Mouse (Mus musculus): ENCODE data around the gene Pop5. TPM values are rescaled to one million over a fixed set of nuclear protein-coding genes. Genes with fewer than 3 reads are reported as not detected.

Pop5 gene
- polyA plus RNA-seq, 2 experiments from 2014 or later: 84.0 to 114 TPM

DNA sequence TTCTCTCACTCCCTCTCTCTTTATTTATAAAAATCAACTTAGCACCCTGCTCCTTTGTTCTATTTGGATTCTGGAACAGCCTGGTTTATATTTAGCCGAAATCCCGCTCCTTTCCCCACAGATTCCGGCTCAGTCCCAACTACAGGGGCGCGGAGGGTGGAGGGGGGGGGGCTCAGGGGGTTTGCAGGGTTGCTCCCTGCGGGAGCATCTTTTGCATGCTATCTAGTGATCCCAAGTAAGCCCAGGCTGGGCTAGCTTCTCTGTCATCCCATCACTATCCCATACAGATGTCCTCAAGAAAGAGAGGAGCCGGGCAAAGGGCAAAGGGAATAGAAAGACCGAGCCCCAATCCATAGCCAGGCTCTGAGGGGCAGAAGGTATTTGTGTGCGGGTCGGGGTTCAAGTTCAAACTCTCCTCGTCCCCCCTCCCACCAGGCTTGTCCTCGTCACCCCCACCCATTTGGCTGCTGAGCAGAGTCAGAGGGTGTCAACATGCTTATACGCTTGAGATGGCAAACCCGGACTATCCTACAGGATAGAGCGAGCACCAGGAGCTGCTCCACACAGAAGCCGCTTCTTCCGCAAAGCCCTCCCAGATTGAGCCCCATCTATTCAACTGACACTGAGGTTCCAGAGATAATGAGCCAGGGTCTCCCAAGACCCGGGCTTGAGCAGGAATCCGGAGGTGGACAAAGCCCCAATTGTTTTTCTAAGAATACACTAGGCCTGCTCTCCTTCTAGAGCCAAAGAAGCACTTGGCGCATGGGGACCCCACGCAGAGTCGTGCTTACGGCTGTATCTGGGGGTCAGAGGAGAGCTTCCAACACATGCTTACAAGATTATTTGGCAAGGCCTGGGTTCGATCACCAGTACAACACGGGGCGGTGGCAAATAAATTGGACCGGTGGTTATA is 20.1 kb upstream of the Pop5 start:
- no peak for ATAC-seq

DNA sequence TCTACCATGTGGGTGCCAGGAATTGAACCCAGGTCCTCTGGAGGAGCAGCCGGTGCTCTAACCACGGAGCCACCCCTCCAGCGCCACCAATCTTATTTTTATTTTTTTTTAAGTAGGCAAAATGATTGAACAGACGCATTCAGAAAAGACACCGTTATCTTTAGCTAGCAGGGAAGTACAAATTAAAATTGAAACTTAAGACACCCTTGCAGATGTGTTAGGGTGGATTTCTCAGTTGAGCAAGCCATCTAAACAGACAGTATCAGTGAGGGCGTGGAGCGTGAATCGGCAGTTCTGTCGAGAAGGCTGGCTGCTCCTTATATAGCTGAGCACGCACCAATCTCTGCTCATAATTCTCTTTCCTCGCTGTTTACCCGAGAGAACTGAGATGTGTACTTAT is 17.6 kb upstream of the Pop5 start:
- ATAC-seq: no peak

DNA sequence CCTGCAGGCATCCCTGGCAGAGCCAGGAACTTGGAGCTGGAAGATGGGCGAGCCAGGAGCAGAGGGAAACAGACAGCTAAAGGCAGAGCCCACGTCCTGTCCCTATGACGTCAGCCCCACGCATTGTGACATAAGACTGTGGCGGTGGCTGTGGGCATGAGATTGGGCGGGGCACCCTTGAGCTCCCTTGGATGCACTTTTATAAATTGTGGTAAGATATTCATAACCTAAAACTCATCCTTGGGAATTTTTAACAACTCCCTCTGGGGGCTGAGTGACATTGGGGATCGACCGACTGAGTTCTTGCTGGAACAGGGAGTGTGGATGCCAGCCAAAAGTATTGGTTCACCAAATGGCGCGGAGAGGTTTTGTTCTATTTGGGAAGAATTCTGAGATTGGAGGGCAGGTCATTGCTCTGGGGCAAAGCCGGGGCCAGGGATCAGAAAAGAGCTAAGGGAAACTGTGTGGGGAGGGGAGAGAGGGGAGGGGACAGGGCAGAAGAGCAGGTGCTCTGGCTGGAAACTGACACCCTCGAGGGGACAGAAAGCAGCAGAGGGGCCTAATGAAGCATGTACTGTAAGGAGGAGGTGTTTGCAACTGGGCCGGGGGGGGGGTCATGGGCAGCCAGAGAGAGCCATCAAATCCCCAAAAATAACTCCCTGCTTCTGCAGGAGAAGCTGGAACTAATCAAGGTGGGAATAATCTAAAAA is 14.6 kb upstream of the Pop5 start:
- no peak for ATAC-seq

DNA sequence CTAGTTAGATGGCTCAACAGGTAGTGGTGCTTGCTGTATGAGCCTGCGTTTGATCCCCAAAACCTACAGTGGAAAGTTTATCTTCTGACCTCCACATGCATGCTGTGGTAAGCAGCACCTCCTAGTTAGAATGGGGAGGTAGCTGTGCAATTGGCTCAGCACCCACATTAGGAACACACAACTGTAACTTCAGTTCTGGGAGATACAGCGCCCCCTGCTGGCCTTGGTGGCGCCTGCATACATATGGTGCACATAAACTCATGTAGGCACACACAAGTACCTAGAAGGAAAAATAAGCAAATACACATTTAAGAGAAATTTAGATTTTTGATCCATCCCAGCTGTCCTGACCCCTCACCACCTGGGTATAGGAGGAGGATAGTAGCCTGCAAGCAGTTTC is 13.2 kb upstream of the Pop5 start:
- ATAC-seq: no peak

GRCm38 (mm10) chr5:115230830-115231551 is 4.6 kb upstream of the Pop5 start:
- ATAC-seq: no peak

- no peak for ATAC-seq
Measured at GRCm38 (mm10) chr5:115231552-115232120, 4.0 kb upstream of the Pop5 start.

DNA sequence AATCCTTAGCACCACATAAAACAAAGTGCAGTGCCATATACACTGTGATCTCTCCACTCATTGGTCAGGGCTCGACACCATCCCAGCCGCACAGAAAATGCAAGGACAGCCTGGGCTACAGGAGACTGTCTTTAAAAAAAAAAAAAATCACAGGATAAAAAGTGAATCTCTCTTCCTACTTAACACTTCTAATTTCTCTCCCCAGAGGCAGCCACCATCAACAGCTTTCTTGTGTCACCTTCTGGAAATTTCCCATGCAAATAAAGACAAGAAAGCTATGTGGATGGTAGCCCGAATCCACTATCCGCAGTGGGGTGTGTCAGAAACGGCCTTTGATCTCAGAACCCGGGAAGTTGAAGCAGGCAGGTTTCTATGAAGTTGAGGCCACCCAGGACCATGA is 3.1 kb upstream of the Pop5 start:
- ATAC-seq: no peak

GRCm38 (mm10) chr5:115233031-115233780 is 2.4 kb upstream of the Pop5 start:
- ATAC-seq: no peak

- no peak for ATAC-seq
Measured at GRCm38 (mm10) chr5:115234519-115234918, 1.1 kb upstream of the Pop5 start.

- peak; percentile 74 for ATAC-seq
Measured at GRCm38 (mm10) chr5:115235323-115235771, 289 bp upstream of the Pop5 start.

DNA sequence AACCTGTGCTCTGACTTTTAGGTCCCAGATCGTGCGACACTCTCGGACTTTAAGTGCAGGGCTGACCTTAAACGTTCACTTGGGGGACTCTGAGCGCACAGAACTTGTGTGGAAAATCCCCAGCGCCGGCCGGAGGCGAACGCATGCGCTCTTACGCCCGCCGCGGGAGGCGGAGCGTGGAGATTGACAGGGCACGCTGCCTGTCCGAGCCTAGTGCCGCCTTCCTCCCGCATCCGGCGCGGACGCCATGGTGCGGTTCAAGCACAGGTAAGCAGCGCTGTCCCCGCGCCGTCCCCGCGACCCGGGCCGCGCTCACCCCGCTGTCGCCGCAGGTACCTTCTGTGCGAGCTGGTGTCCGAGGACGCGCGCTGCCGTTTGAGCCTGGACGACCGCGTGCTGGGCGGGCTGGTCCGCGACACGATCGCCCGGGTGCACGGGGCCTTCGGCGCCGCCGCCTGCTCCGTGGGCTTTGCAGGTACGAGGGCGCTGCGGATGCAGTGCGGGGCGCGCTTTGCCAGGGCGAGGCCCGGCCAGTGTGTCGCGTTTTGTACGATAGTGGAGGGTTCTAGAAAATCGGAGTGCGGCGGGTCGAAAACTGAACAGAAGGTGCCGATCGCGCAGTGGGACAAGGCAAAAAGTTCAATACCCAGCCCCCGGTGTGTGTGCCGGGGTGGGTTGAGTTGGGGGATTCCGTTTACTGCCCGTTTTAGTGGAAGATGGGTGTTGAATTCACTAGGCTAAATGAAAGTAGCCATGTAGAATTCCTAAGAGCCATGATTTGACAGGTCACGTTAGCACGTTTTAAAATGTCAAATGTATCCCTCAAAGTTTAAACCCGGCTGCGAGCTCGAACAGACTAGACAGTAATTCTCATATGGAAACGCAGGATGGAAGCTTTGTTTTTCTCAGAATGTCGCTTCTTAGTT is 2.4 kb downstream of the Pop5 start:
- peak; percentile 78 for ATAC-seq

DNA sequence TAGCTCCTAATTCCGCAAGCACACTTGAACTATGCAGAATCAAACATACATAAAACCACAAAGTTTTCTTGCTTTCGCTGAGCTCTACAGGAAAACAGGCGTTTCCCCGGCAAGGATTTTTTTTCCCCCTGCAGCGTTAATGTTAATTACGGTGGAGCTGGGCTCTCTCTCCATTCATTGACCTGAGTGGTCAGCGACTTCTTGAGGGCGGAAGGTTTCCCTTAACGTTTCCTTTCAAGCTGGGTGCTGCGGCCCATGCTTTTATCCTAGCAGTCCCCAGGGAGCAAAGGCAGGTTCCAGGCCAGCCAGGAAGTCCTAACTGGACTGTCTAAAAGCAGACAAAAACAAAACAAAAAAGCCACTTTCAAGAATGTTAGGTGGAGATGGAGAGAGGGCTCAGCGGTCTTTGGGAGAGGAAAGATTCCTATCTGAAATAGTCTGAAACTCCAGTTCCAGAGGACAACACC is 3.1 kb downstream of the Pop5 start:
- no peak for ATAC-seq

DNA sequence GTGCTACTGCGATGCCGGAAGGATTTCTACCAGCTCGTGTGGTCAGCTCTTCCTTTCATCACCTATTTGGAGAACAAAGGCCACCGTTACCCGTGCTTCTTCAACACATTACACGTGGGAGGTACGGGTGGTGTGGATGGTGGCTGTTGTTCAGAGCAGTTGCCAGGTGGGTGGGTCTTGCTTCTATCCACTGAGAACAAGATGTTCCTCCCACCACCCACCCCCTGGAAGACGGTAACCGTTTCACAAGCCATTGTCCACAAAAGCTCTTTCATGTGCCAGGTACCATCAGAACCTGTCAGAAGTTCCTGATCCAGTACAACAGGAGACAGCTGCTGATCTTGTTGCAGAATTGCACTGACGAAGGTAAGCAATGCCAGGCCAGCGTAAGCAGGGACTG is 4.6 kb downstream of the Pop5 start:
- no peak for ATAC-seq

DNA sequence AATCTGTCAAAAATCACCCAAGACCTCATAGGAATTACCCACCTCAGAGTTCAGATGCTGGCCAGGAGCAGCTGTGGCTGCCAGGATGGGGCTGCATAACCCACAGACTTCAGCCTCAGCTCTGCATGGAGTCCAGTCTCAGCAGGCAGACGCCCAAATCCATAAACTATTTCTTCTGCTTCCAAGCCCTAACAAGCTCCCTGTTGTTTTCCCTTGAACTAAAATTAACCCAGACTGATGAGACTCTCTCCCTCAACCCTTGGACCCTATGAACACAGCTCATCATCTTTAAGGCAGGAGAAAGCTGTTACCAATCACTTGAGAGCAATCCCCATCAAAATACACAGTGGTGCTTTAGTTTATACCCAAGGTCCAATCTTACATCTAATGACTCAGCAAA is 19.8 kb downstream of the Pop5 start:
- no peak for ATAC-seq

GRCm38 (mm10) chr5:115256909-115257546 is 21.4 kb downstream of the Pop5 start:
- ATAC-seq: no peak

- ATAC-seq: no peak
Measured at GRCm38 (mm10) chr5:115260356-115260755, 24.7 kb downstream of the Pop5 start.

- no peak for ATAC-seq
Measured at GRCm38 (mm10) chr5:115261141-115261540, 25.5 kb downstream of the Pop5 start.

DNA sequence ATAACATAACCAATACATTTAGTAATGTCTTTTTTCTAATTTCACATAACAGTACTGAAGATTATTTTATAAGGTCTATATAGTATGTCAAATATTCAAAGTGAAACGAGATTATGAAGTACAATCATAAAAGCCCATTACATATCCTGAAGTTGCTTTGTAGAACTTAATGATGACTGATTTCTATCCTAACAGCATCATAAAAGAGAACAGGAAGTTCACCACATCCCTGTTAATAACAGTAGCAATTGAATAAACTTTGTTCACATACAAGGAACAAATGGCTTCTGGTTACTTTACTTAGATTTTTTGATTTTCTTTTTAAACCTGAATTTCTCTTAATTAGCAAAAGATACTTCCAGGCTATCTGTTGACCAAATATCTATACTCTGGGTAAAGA is 26.2 kb downstream of the Pop5 start:
- ATAC-seq: peak; percentile 63

GRCm38 (mm10) chr5:115262502-115263291 is 27.1 kb downstream of the Pop5 start:
- no peak for ATAC-seq

Measured in CD4-positive, CD25-positive, alpha-beta regulatory T cell, adult 4 months (primary cell).